Mouse (Mus musculus): ENCODE data around the gene Ddx60.

GRCm38 (mm10) chr8:61908303-61909215 is 19.3 kb upstream of the Ddx60 start:
- TF ChIP-seq CTCF (conservative IDR thresholded peaks at IDR 0.05 in 1 of 2, IDR thresholded peaks at IDR 0.05 in 1 of 2; ENCODE audit: low read depth in 2 of 2, low read length in 2 of 2) (no peak), MAX (IDR thresholded peaks at IDR 0.05; ENCODE audit: low read length) (no peak), SMC3 (IDR thresholded peaks at IDR 0.05; ENCODE audit: low read depth, low read length) (no peak), ZC3H11A (IDR thresholded peaks at IDR 0.05; ENCODE audit: low read depth, low read length) (no peak), NRF1 (IDR thresholded peaks at IDR 0.05; ENCODE audit: low read depth, low read length) (no peak), E2F4 (IDR thresholded peaks at IDR 0.05; ENCODE audit: insufficient replicate concordance, low read depth, low read length) (no peak), NELFE (IDR thresholded peaks at IDR 0.05; ENCODE audit: low read depth, low read length) (no peak), EP300 (IDR thresholded peaks at IDR 0.05; ENCODE audit: low read length) (no peak), POLR2A (IDR thresholded peaks at IDR 0.05; ENCODE audit: low read depth, low read length) (no peak), TCF12 (IDR thresholded peaks at IDR 0.05; ENCODE audit: low read depth, low read length) (no peak), USF1 (IDR thresholded peaks at IDR 0.05; ENCODE audit: low read depth, low read length) (no peak)

Data from CH12.LX (cell line).